Mouse (Mus musculus) layer of hippocampus, postnatal 10 days (tissue): ENCODE results near the gene Gm3448. TPM values are rescaled to one million over a fixed set of nuclear protein-coding genes. Genes with fewer than 3 reads are reported as not detected.
A peak's percentile ranks its signal among the peaks of the same experiment; 100 is the strongest.
"Not testable (repeated sequence)": the region's sequence is repeated elsewhere in the genome, so short reads cannot be mapped to it uniquely, and the experiment has no call there.

Source experiments
- DNase-seq, 2 experiments: peaks; one replicate each; pipeline ENCODE4 v3.0.0; 2021; ENCODE audit warnings: low spot score in 2 of 2
- long read RNA-seq: library from polyadenylated mRNA; stranded (forward); transcript quantifications from one replicate; pipeline ENCODE4 v2.0.0, GENCODE M21; 2023
- total RNA-seq, 2 experiments: library from RNA; stranded (reverse); gene quantifications; 2 replicates each; pipeline ENCODE4 v1.2.3; 2021

Gene Gm3448
- total RNA-seq, result 1 to 10 TPM; 6.0 to 7.5 TPM
- long read RNA-seq, partial matches to known transcripts, result 5 of 20 reads
- long read RNA-seq, other reads (novel, unspliced or antisense), result 14 of 20 reads

- DNase-seq, result peak; percentile 37 to 44
Observed at GRCm38 (mm10) chr17:15041175-15041729, at the start of gene Gm3448, which contains the start of the genes Ermard and Tcte3. Gene Gm3448, minus strand, starts transcription at chr17:15041537. Gene Ermard, plus strand, starts transcription at chr17:15041208. Gene Tcte3, minus strand, starts transcription at chr17:15041488.

- DNase-seq, result no peak
Observed at GRCm38 (mm10) chr17:15088591-15089001, 47.3 kb upstream of the Gm3448 start.

GRCm38 (mm10) chr17:15088166-15088565 is 46.8 kb upstream of the Gm3448 start:
- no peak for DNase-seq

- DNase-seq, result no peak
Observed at GRCm38 (mm10) chr17:15085006-15085405, 43.7 kb upstream of the Gm3448 start.

- no peak for DNase-seq
Observed at GRCm38 (mm10) chr17:15084226-15084848, 43.0 kb upstream of the Gm3448 start.

- DNase-seq, result peak in 1 of 2 experiments; percentile 32
Observed at GRCm38 (mm10) chr17:15077536-15077935, 36.2 kb upstream of the Gm3448 start.

DNA sequence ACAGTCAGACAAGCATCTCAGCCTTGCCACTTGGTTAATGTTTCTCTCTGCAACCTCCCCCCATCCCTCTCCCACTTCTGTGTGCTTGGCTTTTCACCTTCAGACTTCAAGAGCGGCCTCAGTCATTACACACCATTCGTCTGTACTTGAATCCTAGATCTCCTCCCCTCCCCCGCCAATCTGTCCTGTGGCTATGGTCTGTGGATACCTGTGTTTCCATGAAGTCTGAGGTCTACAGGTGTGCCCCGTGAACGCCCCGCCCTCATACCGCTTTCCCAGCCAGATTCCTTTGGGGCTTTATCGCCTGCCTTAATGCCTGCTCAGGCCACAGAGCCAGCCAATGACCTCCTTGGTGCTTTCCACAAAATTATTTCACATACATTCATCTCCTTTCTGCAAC is 33.7 kb upstream of the Gm3448 start:
- no peak for DNase-seq

- DNase-seq, result no peak
Observed at GRCm38 (mm10) chr17:15072211-15072610, 30.9 kb upstream of the Gm3448 start.

DNA sequence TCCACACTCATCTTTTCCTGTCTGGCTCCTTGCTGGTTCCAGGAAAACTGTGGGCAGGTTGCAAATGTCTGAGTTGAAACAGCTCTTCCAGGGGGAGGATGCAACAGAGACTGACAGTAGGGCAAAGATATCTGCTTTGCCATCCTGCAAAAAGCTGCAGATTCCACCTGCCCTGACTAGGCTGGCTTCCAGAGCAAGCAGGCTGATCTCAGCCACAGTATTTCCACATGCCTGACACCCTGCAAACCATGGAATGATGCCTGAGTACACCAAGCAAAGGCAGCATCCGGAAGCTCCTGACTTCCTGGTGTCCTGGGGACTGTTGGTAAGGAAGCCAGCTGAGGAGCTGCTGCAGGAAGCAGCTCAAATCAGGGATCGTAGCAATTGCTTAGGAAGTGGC is 27.8 kb upstream of the Gm3448 start:
- DNase-seq, result peak in 1 of 2 experiments; percentile 34

- DNase-seq, result no peak
Observed at GRCm38 (mm10) chr17:15068040-15068792, 26.9 kb upstream of the Gm3448 start.

DNA sequence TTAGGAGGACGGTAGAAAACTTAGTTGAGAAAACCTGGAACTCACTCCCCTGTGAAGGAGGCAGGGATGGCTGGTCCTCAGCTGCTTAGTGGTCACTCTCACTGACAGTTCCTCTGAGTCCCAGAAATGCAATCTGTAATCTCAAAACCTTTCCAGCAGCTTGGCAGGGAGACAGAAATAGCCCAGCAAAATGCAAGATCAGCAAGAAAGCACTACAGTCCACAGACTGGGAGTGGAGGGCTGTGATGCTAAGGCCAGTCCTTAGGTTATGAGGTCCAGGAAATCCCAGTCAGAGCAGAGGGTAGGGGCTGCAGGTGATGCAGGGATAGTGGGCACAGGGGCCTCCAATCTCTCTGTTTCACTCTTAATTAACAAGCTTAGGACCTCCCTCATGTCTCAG is 25.6 kb upstream of the Gm3448 start:
- no peak for DNase-seq

GRCm38 (mm10) chr17:15066066-15066465 is 24.7 kb upstream of the Gm3448 start:
- peak in 1 of 2 experiments; percentile 39 for DNase-seq

DNA sequence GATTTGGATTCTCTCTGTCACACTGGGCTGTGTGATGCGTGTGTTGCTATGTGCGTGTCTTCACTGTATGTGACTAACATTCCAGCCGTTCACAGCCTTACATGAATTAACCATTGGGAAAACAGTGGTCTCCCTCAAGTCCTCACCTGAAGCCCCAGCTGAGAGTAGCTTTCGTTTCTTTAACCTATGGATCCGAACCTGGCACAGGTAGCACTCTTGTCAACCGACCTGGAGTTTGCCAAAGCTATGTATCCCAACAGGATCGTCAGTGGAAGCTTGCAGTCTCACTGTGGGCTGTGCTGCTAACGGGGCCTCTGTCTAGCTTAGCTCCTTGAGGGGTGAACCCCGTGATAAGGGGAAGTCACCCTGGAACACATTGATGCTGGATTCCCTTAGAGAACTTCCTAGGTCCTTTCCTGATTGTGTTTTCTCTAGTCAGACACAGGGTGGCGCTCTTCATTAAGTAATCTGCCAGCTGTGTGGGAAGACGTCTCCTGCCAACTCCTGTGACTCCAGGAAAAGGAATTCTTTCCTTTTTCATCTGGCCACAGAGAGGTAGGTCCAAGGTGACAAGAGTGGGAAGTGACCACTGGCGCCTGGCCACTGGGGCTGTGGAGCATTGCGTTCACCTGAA is 24.2 kb upstream of the Gm3448 start:
- DNase-seq, result peak; percentile 82 to 83

DNA sequence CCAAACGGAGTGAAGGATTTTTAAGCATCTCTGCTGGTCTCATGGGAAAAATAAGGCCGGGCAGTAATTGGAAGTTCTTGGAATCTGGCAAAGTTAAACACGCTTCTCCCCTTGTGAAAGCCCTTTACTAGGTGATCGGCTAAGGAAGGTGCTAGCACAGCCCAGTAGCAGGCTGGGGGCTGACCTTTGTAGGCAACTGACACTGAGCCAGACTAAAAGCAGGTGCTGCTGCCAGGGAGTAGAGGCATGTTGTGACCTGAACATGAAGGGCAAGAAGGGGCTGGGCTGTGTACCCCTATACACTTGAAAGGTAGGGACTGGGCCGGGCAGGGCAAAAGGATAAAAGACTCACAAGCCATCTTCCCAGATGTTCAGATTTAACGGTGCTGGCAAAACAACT is 19.0 kb upstream of the Gm3448 start:
- DNase-seq, result no peak

DNA sequence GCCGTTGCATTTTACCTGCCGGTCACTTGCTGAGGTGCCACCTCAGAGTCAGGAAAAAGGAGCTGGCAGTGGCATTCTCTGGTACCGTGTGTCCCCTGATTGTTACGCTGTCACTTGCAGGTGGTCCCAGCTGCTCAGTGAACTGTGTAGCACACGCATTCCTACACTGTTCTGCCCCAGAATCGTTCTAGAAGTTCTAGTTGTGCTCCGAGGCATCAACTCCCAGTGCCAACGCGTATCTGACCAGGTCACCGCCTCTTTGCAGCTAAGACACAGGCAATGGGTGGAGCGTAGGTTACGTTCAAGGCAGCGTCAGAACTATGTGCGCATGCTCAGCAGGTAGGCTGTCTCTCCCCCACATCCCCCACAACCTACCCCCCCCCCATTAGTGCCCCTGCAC is 18.3 kb upstream of the Gm3448 start:
- DNase-seq, result no peak

DNA sequence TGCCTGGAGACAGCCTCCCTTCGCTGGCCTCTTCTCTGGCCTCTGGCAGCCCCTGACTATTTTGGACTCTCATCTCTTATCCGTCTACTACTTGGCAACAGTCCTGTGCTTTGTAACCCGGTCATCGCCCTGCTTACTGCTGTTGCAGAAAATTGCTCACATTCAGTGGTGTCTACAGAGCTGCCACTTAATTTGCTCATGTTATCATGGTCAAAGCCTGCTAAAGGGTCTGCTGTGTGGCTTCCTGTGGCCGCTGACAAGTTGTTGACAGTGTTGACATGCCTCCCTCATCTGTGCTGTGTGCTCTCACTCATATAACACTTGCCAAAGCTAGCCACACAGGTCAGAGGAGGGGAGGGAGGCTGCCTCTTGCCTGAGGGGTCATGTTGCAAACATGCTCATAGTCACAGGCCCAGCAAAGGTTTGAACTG is 16.8 kb upstream of the Gm3448 start:
- DNase-seq, result no peak

DNA sequence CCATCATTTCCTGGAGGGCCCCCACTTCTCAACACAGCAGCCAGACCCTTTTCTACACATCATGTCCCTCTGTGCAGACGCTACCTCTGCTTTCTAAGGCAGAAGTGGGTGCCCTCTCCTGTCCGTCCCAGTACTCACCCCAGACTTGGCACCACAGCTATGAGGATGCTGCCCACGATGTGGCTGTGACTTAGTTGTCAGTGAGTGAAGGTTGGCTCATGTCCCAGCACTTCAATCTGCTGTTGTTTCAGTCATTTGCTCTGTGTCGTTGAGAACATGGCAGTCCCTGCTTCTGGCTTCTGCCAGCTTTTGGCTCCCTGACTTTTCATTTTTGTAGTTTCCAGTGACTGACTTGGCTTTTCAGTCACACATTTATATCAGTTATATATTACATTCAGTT is 14.6 kb upstream of the Gm3448 start:
- DNase-seq, result peak; percentile 63 to 70

- DNase-seq, result peak in 1 of 2 experiments; percentile 11
Observed at GRCm38 (mm10) chr17:15053829-15054200, 12.5 kb upstream of the Gm3448 start.

DNA sequence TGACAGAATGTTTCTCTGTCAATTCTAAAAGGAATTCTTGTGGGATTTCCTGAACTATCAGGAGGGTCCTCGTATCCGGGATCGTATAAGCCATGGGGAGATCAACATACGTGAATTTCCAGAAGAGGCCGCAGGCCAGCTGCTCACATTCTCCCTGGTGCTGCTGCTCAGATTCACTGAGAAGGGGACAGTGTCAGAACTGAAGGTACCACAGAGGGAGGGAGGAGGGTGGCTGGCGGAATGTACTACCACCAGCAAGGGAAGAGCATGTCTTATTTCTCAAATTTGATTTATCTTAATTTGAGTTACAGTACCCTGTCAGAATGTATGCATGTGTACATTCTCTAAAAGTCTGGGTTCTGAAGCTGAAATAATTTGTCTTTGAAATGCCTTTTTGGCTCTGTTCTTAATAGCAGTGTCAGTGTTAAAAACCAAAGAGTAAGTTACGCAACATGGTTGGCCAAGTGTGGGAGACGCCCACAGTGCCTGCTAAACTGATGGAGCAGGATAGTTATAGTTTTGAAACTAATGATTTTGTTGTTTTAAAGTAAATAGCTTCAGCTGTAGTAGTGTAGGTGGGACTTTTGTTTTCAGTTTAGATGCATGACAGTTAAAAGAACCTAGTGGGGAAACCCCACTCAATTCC is 12.0 kb upstream of the Gm3448 start:
- DNase-seq, result peak in 1 of 2 experiments; percentile 9

GRCm38 (mm10) chr17:15052766-15053165 is 11.4 kb upstream of the Gm3448 start:
- DNase-seq, result not testable (repeated sequence)

DNA sequence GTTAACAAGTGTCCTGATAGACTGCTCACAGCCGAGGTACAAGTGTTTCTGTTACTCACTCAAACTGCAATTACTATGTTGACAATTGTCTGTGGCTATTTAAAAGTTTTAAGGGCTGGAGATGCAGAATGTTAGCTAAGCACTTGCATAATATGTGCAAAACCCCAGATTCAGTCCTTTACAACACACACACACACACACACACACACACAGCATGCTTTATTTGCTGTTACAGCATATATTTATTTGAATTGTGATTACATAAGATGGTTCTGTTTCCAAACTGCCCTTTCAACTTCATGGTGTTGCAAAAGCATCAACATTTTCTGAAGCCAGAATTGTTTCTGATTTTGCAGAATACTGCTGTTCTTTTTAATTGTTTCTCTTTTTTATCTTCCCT is 9.0 kb upstream of the Gm3448 start:
- not testable (repeated sequence) for DNase-seq
